Mouse (Mus musculus) cerebellum, adult 2 months (tissue): Measurements from ENCODE around the gene Leng9. TPM values are rescaled to one million over a fixed set of nuclear protein-coding genes. Genes with fewer than 3 reads are reported as not detected.
"Not testable (repeated sequence)": the region's sequence is repeated elsewhere in the genome, so short reads cannot be mapped to it uniquely, and the experiment has no call there.

Source experiments
- DNase-seq, 2 experiments: peaks; one replicate each; pipeline ENCODE4 v3.0.0; 2021
- H3K27ac ChIP-seq: fragments of 200-500 bp; 2 replicates; pipeline ENCODE4 v1.5.1; 2012; ENCODE audit warnings: low read length, control low read depth, inconsistent platforms; ENCODE audit not compliant: insufficient read depth
- H3K27me3 ChIP-seq: fragments of 200-500 bp; 2 replicates; pipeline ENCODE4 v1.6.1; 2012; ENCODE audit warnings: inconsistent platforms, mild to moderate bottlenecking, low read length, moderate library complexity; ENCODE audit not compliant: control insufficient read depth, insufficient read depth
- H3K4me1 ChIP-seq: fragments of 200-500 bp; 2 replicates; pipeline ENCODE4 v1.6.1; 2011; ENCODE audit warnings: low read length; ENCODE audit not compliant: control insufficient read depth, insufficient read depth
- H3K4me3 ChIP-seq: fragments of 200-500 bp; replicated peaks from 2 replicates; pipeline ENCODE3; 2011; ENCODE audit warnings: mild to moderate bottlenecking, low read depth, low read length, control low read depth; ENCODE audit not compliant: insufficient read depth
- CTCF ChIP-seq: fragments of 200-500 bp; IDR thresholded peaks from 2 replicates; pipeline ENCODE4 v1.5.1; 2011; ENCODE audit warnings: low read depth, mild to moderate bottlenecking, control low read depth, low read length, moderate library complexity, borderline replicate concordance; ENCODE audit not compliant: insufficient read depth
- POLR2A ChIP-seq: fragments of 200-500 bp; IDR thresholded peaks from 2 replicates; pipeline ENCODE4 v1.6.1; 2011; ENCODE audit warnings: low read length, control low read depth, borderline replicate concordance; ENCODE audit not compliant: insufficient read depth
- WGBS: fragments of 180-500 bp; shearing (Covaris S2); methylation state at CpG from one replicate; pipeline ENCODE4 v1.1.7; 2018; 5-methylcytosine and 5-hydroxymethylcytosine counted together
- polyA plus RNA-seq: library from polyadenylated mRNA; depleted of rRNA; stranded (reverse); fragments of >200 nt; gene quantifications from 2 replicates; pipeline ENCODE4 v1.2.3, GENCODE M21; 2012; rRNA removed

Gene Leng9
- 8.8 and 9.7 TPM in 2 replicates for polyA plus RNA-seq

GRCm38 (mm10) chr7:4150059-4150541 lies at the start of gene Leng9:
Leng9 (minus strand) TSS chr7:4150374.
- peak; percentile 60 to 67 for DNase-seq
- H3K27me3 ChIP-seq, result no peaks in the 10 kb centered on the region
- H3K4me1 ChIP-seq, result peaks cover 6% of the 10 kb centered on the region; the same call in 1 of the 2 replicates
- WGBS, result 2% methylated on average over 14 of the region's 14 CpGs
- TF ChIP-seq POLR2A (no peak), CTCF (no peak)
- H3K4me3 ChIP-seq, result peak within 1 kb of the TSS; percentile 98
- H3K27ac ChIP-seq, result peak within 1 kb of the TSS; percentile 100

- WGBS, result 46% methylated on average over 3 of the region's 3 CpGs
- no peak overlapping the region for H3K4me3 ChIP-seq
- DNase-seq, result no peak
- H3K4me1 ChIP-seq, result no peaks in the 10 kb centered on the region
- TF ChIP-seq POLR2A (no peak), CTCF (no peak)
- no peaks in the 10 kb centered on the region for H3K27me3 ChIP-seq
- no peak overlapping the region for H3K27ac ChIP-seq
These were observed 28.3 kb upstream of the Leng9 start for GRCm38 (mm10) chr7:4178438-4178837.

- no peaks in the 10 kb centered on the region for H3K27me3 ChIP-seq
- WGBS, result 72% methylated on average over 6 of the region's 6 CpGs
These were observed 20.2 kb upstream of the Leng9 start for GRCm38 (mm10) chr7:4170193-4170938.

GRCm38 (mm10) chr7:4167098-4167497 lies 16.9 kb upstream of the Leng9 start:
- TF ChIP-seq POLR2A (no peak), CTCF (no peak)
- Histone ChIP-seq H3K4me3 (no peak overlapping the region), H3K4me1 (no peaks in the 10 kb centered on the region), H3K27ac (no peak overlapping the region), H3K27me3 (no peaks in the 10 kb centered on the region)
- no peak for DNase-seq

More at GRCm38 (mm10) chr7:4170193-4170938, 20.2 kb upstream of the Leng9 start:
- DNase-seq, result no peak
- no peak overlapping the region for H3K27ac ChIP-seq
- no peaks in the 10 kb centered on the region for H3K4me1 ChIP-seq
- TF ChIP-seq POLR2A, result no peak
- TF ChIP-seq CTCF, result no peak
- H3K4me3 ChIP-seq, result no peak overlapping the region

- 19% methylated on average over 3 of the region's 3 CpGs for WGBS
- H3K4me3 ChIP-seq, result no peak overlapping the region
- TF ChIP-seq CTCF (no peak), POLR2A (no peak)
- no peak overlapping the region for H3K27ac ChIP-seq
- DNase-seq, result no peak
- H3K27me3 ChIP-seq, result no peaks in the 10 kb centered on the region
- H3K4me1 ChIP-seq, result no peaks in the 10 kb centered on the region
These were observed 15.1 kb upstream of the Leng9 start for GRCm38 (mm10) chr7:4165286-4165685.

- Histone ChIP-seq H3K4me1 (no peaks in the 10 kb centered on the region), H3K4me3 (no peak within 1 kb of the TSS), H3K27ac (no peak within 1 kb of the TSS), H3K27me3 (no peaks in the 10 kb centered on the region)
- WGBS, result 1% methylated on average over 20 of the region's 20 CpGs
- no peak for DNase-seq
- TF ChIP-seq POLR2A, result no peak
- no peak for TF ChIP-seq CTCF
These were observed 14.1 kb upstream of the Leng9 start, which contains the start of gene Cdc42ep5 for GRCm38 (mm10) chr7:4164090-4164910. Cdc42ep5 (minus strand) TSS chr7:4164860.

GRCm38 (mm10) chr7:4163571-4164072 lies 13.4 kb upstream of the Leng9 start:
- DNase-seq, result no peak
- no peak overlapping the region for H3K27ac ChIP-seq
- H3K4me1 ChIP-seq, result no peaks in the 10 kb centered on the region
- no peak overlapping the region for H3K4me3 ChIP-seq
- TF ChIP-seq CTCF, result no peak
- no peak for TF ChIP-seq POLR2A
- H3K27me3 ChIP-seq, result no peaks in the 10 kb centered on the region
- 4% methylated on average over 11 of the region's 11 CpGs for WGBS

GRCm38 (mm10) chr7:4161596-4161995 lies 11.4 kb upstream of the Leng9 start:
- 93% methylated on average over 4 of the region's 4 CpGs for WGBS
- H3K4me1 ChIP-seq, H3K27ac ChIP-seq, H3K27me3 ChIP-seq, DNase-seq, H3K4me3 ChIP-seq: not testable (repeated sequence)
